Mouse (Mus musculus) liver, embryonic 15.5 days (tissue): ENCODE data around the gene Egfem1. TPM values are rescaled to one million over a fixed set of nuclear protein-coding genes. Genes with fewer than 3 reads are reported as not detected.

Experiments used
- ATAC-seq: fragments of 200-750 bp; cut with Nextera tagmentation; 2 replicates; pipeline ENCODE4 v1.8.0; 2017; ENCODE audit warnings: moderate number of reproducible peaks, mild to moderate bottlenecking, moderate library complexity; ENCODE audit not compliant: insufficient read depth
- H3K27ac ChIP-seq: fragments of 300-500 bp; sonication (generic); replicated peaks from 2 replicates; pipeline ENCODE4 v1.5.1; 2015; ENCODE audit warnings: mild to moderate bottlenecking, inconsistent platforms
- H3K27me3 ChIP-seq: fragments of 300-500 bp; sonication (generic); 2 replicates; pipeline ENCODE4 v1.6.1; 2015; ENCODE audit warnings: mild to moderate bottlenecking, inconsistent platforms
- H3K36me3 ChIP-seq: fragments of 300-500 bp; sonication (generic); replicated peaks from 2 replicates; pipeline ENCODE4 v1.6.1; 2015; ENCODE audit warnings: moderate library complexity, mild to moderate bottlenecking, inconsistent platforms
- H3K4me1 ChIP-seq: fragments of 300-500 bp; sonication (generic); replicated peaks from 2 replicates; pipeline ENCODE4 v1.6.1; 2015; ENCODE audit warnings: inconsistent platforms
- H3K4me2 ChIP-seq: fragments of 300-500 bp; sonication (generic); 2 replicates; pipeline ENCODE4 v1.6.1; 2015; ENCODE audit warnings: moderate library complexity, mild to moderate bottlenecking, inconsistent platforms
- H3K4me3 ChIP-seq: fragments of 300-500 bp; sonication (generic); replicated peaks from 2 replicates; pipeline ENCODE4 v1.5.1; 2015; ENCODE audit warnings: mild to moderate bottlenecking, inconsistent platforms
- H3K9ac ChIP-seq: fragments of 300-500 bp; sonication (generic); 2 replicates; pipeline ENCODE4 v1.6.1; 2015; ENCODE audit warnings: moderate library complexity, mild to moderate bottlenecking, inconsistent platforms
- H3K9me3 ChIP-seq: fragments of 300-500 bp; sonication (generic); replicated peaks from 2 replicates; pipeline ENCODE4 v1.6.1; 2016; ENCODE audit warnings: inconsistent platforms
- WGBS: fragments of 180-500 bp; shearing (Covaris S2); methylation state at CpG from one replicate; pipeline ENCODE4 v1.1.7; 2015; ENCODE audit warnings: mixed read lengths; ENCODE audit not compliant: insufficient replicate concordance; 5-methylcytosine and 5-hydroxymethylcytosine counted together
- polyA plus RNA-seq: library from polyadenylated mRNA; unstranded; fragments of >200 nt; fragmentation: Nextera tagmentation; extraction: Ambion mirVana; gene quantifications from 2 replicates; pipeline ENCODE4 v1.2.1, GENCODE M21; 2015

The Egfem1 gene
- polyA plus RNA-seq, 1 experiment from 2014 or later, result 0.33 TPM

DNA sequence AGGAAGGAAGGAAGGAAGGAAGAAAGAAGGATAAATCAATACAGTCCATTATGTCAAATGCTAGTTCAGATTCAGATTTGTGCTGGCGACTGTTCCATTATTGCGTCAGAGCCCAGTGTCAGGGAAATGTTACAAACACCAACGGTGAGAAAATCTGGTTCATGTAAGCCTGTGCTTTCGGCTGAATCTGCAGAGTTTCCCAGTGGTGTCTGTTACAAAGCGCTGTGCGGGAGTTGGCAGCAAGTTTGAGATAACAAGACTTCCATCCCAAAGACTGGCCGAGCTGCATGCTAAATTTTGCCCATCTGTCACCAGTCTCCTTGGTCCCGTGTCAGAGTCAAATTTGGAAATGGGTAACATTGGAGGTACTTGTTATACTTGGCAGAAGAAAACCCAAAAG, 118.8 kb downstream of the Egfem1 start:
- Histone ChIP-seq H3K27ac (no peak overlapping the region), H3K27me3 (no peaks in the 10 kb centered on the region), H3K9me3 (no peaks in the 10 kb centered on the region), H3K4me2 (no peak overlapping the region), H3K36me3 (no peaks in the 10 kb centered on the region), H3K4me1 (no peaks in the 10 kb centered on the region), H3K9ac (no peak overlapping the region), H3K4me3 (no peak overlapping the region)
- whole genome bisulfite sequencing, result 60% methylated on average over 8 of the region's 8 CpGs
- ATAC-seq, result no peak

DNA sequence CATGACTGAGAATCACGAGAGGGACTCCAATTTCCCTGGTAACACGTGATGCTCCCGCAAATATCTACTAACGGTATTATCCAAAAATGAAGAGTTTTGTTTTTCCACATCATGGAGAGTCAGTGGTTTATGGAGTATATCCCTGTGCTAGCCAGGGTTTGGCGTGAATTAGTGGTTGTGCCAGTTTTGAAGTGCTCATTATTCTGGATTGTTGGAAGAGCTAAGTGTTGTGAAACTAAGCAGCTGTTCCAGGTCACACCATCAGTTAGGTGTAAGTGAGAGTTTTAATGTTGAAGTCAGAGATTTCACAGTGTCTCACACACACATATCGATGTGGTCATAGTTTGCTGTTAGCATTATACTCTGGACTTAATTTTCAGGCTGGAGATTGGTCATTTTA, 120.7 kb downstream of the Egfem1 start:
- Histone ChIP-seq H3K4me2 (no peak overlapping the region), H3K36me3 (no peaks in the 10 kb centered on the region), H3K4me1 (no peaks in the 10 kb centered on the region), H3K27ac (no peak overlapping the region), H3K4me3 (no peak overlapping the region), H3K27me3 (no peaks in the 10 kb centered on the region), H3K9me3 (no peaks in the 10 kb centered on the region), H3K9ac (no peak overlapping the region)
- ATAC-seq, result no peak
- 62% methylated on average over 6 of the region's 6 CpGs for WGBS

DNA sequence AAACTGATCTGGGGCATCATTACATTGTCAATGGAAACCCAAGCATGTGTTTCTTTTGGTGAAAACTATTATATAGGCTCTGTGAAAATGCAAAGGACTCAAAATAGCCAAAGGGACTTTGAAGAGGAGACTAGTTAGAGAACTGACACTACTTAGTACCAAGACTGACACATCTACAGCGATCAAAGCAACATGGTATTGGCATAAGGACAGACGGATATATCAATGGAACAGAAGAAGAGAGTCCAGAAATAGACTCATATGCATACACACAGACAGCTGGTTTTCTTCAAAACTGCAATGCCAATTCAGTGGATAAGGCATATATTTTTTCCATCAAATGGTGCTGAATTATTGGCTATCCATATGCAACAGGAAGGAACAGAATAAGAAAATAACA, 140.6 kb downstream of the Egfem1 start:
- Histone ChIP-seq H3K4me1 (no peaks in the 10 kb centered on the region), H3K9me3 (no peaks in the 10 kb centered on the region)

DNA sequence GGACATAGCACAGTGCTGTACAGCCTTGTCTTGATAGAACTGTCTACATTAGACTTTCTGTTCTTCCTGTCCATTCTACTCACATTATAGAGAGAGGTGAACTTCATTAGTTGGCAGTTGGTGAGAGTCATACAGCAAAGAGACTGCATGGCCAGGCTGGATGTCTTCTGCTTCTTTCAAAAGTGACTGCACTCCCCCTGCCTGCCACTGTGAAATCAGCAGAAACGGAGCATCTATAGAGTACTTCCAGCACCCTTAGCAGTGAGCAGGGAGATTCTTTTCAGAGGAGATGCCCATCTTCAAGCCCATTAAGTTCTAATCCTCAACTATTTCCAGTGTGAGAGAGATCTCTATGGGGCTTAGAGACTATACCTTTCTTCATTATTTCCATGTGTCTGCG, 147.9 kb downstream of the Egfem1 start:
- Histone ChIP-seq H3K27ac (no peak overlapping the region), H3K4me2 (no peak overlapping the region), H3K36me3 (no peaks in the 10 kb centered on the region), H3K9me3 (no peaks in the 10 kb centered on the region), H3K4me1 (no peaks in the 10 kb centered on the region), H3K4me3 (no peak overlapping the region), H3K27me3 (no peaks in the 10 kb centered on the region), H3K9ac (no peak overlapping the region)
- WGBS, result 38% methylated on average over 2 of the region's 2 CpGs
- ATAC-seq, result no peak

More for the DNA sequence above, 140.6 kb downstream of the Egfem1 start:
- Histone ChIP-seq H3K9ac (no peak overlapping the region), H3K27me3 (no peaks in the 10 kb centered on the region), H3K36me3 (no peaks in the 10 kb centered on the region), H3K4me2 (no peak overlapping the region), H3K27ac (no peak overlapping the region), H3K4me3 (no peak overlapping the region)
- 61% methylated on average over 2 of the region's 2 CpGs for WGBS
- ATAC-seq, result no peak

DNA sequence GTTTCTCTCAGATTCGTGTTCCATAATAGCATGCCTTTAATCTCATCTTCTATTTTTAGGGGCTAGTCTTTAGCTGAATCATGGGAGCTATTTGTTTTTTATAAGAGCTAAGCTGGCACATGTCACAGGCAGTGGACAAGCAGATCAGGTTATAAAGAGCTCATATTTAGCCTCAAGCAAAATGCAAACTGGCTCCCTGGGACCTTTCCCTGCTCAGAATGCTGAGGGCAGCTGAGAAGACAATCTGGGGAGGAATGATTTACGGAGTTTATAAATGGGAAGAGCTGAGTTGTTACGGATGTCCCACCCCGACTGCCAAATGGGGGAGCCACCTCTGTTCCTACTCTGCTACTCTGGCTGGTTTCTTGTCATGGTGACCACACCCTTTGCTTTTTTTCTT, 153.7 kb downstream of the Egfem1 start:
- Histone ChIP-seq H3K9ac (no peak overlapping the region), H3K36me3 (no peaks in the 10 kb centered on the region), H3K4me2 (no peak overlapping the region), H3K27me3 (no peaks in the 10 kb centered on the region), H3K9me3 (no peaks in the 10 kb centered on the region), H3K4me1 (no peaks in the 10 kb centered on the region), H3K4me3 (no peak overlapping the region), H3K27ac (no peak overlapping the region)
- ATAC-seq, result no peak
- 44% methylated on average over 4 of the region's 4 CpGs for WGBS

DNA sequence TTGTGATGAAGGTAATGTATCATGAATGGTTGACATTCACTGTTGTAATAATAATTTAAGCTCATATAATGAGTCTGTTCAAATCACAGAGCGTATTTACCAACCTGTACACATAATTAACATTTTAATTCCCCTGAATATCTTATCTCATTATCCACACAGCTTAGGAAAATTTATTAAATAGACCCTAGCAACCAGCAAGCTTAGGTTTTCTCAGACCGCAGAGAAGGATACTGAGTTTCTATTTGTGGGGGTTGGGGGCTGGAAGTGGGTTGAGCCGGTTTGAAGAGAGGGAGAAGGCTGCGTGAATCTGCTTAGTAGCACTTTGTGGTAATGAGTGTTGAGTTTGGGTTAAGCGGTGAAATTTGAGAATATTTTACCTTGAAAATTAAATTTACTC, 154.7 kb downstream of the Egfem1 start:
- Histone ChIP-seq H3K4me1 (no peaks in the 10 kb centered on the region), H3K27ac (no peak overlapping the region), H3K27me3 (no peaks in the 10 kb centered on the region), H3K9ac (no peak overlapping the region), H3K9me3 (no peaks in the 10 kb centered on the region), H3K4me3 (no peak overlapping the region), H3K4me2 (no peak overlapping the region), H3K36me3 (no peaks in the 10 kb centered on the region)
- 63% methylated on average over 5 of the region's 5 CpGs for WGBS
- ATAC-seq, result no peak

DNA sequence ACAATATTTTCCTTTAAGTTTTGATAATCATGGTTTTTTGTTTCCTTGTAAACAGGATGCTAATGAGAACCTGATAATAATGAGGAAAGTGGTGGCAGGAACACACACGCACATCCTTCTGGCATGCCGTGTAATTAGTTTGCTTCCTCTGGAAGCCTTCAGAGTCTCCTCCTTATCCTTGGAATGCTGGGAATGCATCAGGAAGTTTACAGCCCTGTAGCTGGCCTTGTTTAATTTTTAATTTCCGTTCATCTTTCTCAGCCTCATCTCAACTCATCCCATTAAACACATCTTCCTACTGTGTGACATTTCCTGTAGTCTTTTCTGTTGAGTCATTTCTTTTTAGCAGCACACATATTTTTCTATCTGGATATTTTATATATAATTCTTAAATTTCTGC, 161.8 kb downstream of the Egfem1 start:
- Histone ChIP-seq H3K27me3 (no peaks in the 10 kb centered on the region), H3K9ac (no peak overlapping the region), H3K9me3 (no peaks in the 10 kb centered on the region), H3K4me2 (no peak overlapping the region), H3K4me3 (no peak overlapping the region), H3K36me3 (no peaks in the 10 kb centered on the region), H3K27ac (no peak overlapping the region), H3K4me1 (no peaks in the 10 kb centered on the region)
- peak; percentile 40; the same call in 1 of the 2 replicates for ATAC-seq
- 31% methylated on average over 3 of the region's 3 CpGs for WGBS

DNA sequence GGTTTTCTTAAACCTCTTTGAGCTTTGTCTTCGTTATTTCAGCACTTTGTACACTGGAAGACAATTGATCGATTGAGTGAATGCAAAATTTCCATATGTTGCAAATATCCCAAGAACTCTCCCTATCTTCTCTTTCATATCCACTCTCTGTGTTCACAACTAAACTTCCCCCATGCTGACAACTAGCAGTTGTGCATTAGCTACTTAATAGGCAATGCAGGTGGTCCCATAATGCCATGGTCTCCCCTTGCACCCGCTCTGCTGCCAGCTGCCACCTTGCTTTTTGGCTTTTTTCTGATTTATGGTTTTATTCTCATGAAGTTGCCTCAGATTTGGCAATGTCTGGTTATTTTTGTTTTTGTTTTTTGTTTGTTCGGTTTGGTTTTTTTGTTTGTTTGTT, 209.8 kb downstream of the Egfem1 start:
- Histone ChIP-seq H3K4me1 (no peaks in the 10 kb centered on the region), H3K27ac (no peak overlapping the region), H3K27me3 (no peaks in the 10 kb centered on the region), H3K4me2 (no peak overlapping the region), H3K4me3 (no peak overlapping the region), H3K36me3 (no peaks in the 10 kb centered on the region), H3K9me3 (no peaks in the 10 kb centered on the region), H3K9ac (no peak overlapping the region)
- ATAC-seq, result no peak
- WGBS, result 49% methylated on average over 4 of the region's 4 CpGs

DNA sequence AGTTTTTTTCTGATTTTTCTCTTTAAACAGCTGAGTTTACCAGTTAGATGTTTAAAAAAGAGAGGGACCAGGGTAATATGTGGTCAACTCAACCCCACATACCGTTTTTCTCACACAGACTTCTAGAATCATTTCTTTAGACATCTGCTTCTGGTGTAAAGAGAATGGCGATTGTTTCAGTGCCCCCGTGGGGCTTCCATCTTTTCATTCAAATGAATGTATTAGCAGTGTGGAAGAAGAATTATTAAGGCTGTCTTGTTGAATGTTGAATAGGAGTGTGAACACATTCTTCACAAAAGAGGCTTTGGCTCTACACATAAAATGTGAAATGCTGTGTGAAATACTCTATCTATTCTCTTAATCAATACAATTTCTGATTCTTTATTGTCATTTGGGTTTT, 210.4 kb downstream of the Egfem1 start:
- Histone ChIP-seq H3K36me3 (no peaks in the 10 kb centered on the region), H3K4me3 (no peak overlapping the region), H3K4me1 (no peaks in the 10 kb centered on the region), H3K9ac (no peak overlapping the region), H3K9me3 (no peaks in the 10 kb centered on the region), H3K27me3 (no peaks in the 10 kb centered on the region), H3K27ac (no peak overlapping the region), H3K4me2 (no peak overlapping the region)
- no peak for ATAC-seq
- WGBS, result 54% methylated on average over 3 of the region's 3 CpGs

DNA sequence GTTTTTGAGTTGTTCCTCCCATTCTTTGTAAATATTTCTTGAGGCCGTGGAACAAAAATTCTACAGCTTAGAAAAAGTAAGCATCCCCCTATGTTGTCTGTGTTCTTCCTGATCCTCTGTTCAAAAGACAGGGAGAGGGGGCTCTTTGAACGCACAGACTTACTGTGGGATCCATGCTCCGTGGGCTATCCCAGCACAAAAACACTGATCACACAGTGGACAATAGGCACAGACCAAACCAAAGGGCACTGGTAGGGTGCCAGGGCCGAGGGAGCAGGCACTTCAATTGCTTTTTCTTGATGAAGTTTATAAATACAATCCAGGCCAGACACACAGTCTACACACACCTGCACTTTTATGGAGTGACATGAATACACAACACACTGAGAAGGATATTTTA, 211.4 kb downstream of the Egfem1 start:
- Histone ChIP-seq H3K27ac (no peak overlapping the region), H3K4me1 (no peaks in the 10 kb centered on the region), H3K27me3 (no peaks in the 10 kb centered on the region), H3K4me3 (no peak overlapping the region), H3K9ac (no peak overlapping the region), H3K4me2 (no peak overlapping the region), H3K9me3 (no peaks in the 10 kb centered on the region), H3K36me3 (no peaks in the 10 kb centered on the region)
- no peak for ATAC-seq
- WGBS, result 50% methylated on average over 4 of the region's 4 CpGs

DNA sequence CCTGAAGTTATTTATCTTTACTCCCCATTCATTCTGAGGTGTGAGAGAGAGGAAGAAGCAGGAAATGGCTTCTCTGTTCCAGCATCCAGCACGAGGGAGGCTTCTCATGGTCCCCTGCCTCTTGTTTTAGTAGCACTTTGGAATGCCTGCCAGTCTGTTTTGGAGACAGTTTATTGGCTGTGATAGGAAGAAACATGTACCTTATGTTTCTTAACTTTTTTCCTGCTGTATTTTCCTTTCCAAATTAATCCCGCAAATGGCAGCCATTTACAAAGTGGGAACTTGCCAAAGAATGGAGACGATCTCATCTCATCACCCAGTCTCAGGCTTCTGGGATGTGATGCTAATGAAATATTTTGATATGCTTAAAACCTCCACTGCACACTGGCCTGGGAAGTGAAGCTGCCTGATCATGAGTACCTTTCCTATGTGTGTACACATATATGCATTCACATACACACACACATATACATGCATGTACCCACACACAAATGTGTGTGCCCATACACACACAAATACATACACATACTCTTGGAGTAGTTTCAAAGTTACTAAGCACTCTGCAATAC, 260.5 kb downstream of the Egfem1 start:
- Histone ChIP-seq H3K4me3 (no peak overlapping the region), H3K4me2 (no peak overlapping the region), H3K4me1 (no peaks in the 10 kb centered on the region), H3K27ac (no peak overlapping the region), H3K9me3 (no peaks in the 10 kb centered on the region), H3K36me3 (no peaks in the 10 kb centered on the region), H3K9ac (no peak overlapping the region), H3K27me3 (no peaks in the 10 kb centered on the region)
- WGBS, result 57% methylated on average over 3 of the region's 3 CpGs
- ATAC-seq, result no peak

DNA sequence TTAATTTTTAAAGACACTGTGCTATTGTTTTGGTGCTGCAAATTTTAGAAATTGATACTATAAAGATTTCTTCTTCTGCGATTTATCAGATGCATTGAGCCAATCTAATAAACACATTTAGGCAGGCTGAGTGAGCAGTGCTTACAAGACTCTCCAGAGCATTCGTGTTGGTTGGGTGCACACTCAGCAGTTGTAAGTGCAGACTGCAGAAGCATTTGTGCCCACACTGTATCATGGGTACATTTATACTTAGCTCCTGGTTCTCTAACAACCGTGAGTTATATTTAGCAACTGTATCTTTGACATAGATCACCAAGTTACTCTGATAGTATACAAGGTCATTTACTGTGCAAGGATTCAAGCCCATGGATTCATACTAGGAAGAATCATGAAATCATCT, 264.0 kb downstream of the Egfem1 start:
- 56% methylated on average over 3 of the region's 3 CpGs for WGBS

More for the DNA sequence above, 264.0 kb downstream of the Egfem1 start:
- Histone ChIP-seq H3K27ac (no peak overlapping the region), H3K27me3 (no peaks in the 10 kb centered on the region), H3K36me3 (no peaks in the 10 kb centered on the region), H3K9ac (no peak overlapping the region), H3K4me1 (no peaks in the 10 kb centered on the region), H3K4me3 (no peak overlapping the region), H3K4me2 (no peak overlapping the region), H3K9me3 (no peaks in the 10 kb centered on the region)
- no peak for ATAC-seq
